Mouse (Mus musculus): ENCODE data around the gene Klf13.

The Klf13 gene

GRCm38 (mm10) chr7:63938914-63939396 is at the start of gene Klf13:
Gene Klf13 (minus strand): TSS chr7:63938915.
- peak; percentile 99 for DNase-seq (ENCODE audit: low spot score)

GRCm38 (mm10) chr7:63988391-63988790 is 49.7 kb upstream of the Klf13 start:
- DNase-seq (ENCODE audit: low spot score), result no peak

GRCm38 (mm10) chr7:63986407-63987182 is 47.9 kb upstream of the Klf13 start:
- DNase-seq (ENCODE audit: low spot score), result no peak

- DNase-seq (ENCODE audit: low spot score), result no peak
Observed at GRCm38 (mm10) chr7:63985696-63986406, 47.1 kb upstream of the Klf13 start.

- DNase-seq (ENCODE audit: low spot score), result no peak
Observed at GRCm38 (mm10) chr7:63985266-63985665, 46.6 kb upstream of the Klf13 start.

- no peak for DNase-seq (ENCODE audit: low spot score)
Observed at GRCm38 (mm10) chr7:63984329-63984728, 45.6 kb upstream of the Klf13 start.

- no peak for DNase-seq (ENCODE audit: low spot score)
Observed at GRCm38 (mm10) chr7:63977631-63978030, 38.9 kb upstream of the Klf13 start.

GRCm38 (mm10) chr7:63970986-63971385 is 32.3 kb upstream of the Klf13 start:
- DNase-seq (ENCODE audit: low spot score), result no peak

- no peak for DNase-seq (ENCODE audit: low spot score)
Observed at GRCm38 (mm10) chr7:63969941-63970340, 31.2 kb upstream of the Klf13 start.

GRCm38 (mm10) chr7:63965635-63966418 is 27.1 kb upstream of the Klf13 start:
- no peak for DNase-seq (ENCODE audit: low spot score)

- no peak for DNase-seq (ENCODE audit: low spot score)
Observed at GRCm38 (mm10) chr7:63965135-63965534, 26.4 kb upstream of the Klf13 start.

- no peak for DNase-seq (ENCODE audit: low spot score)
Observed at GRCm38 (mm10) chr7:63964121-63964520, 25.4 kb upstream of the Klf13 start.

- DNase-seq (ENCODE audit: low spot score), result no peak
Observed at GRCm38 (mm10) chr7:63963632-63964031, 24.9 kb upstream of the Klf13 start.

- DNase-seq (ENCODE audit: low spot score), result no peak
Observed at GRCm38 (mm10) chr7:63957872-63958640, 19.3 kb upstream of the Klf13 start.

GRCm38 (mm10) chr7:63956981-63957713 is 18.4 kb upstream of the Klf13 start:
- DNase-seq (ENCODE audit: low spot score), result peak; percentile 56

- no peak for DNase-seq (ENCODE audit: low spot score)
Observed at GRCm38 (mm10) chr7:63956138-63956823, 17.6 kb upstream of the Klf13 start.

GRCm38 (mm10) chr7:63955440-63955839 is 16.7 kb upstream of the Klf13 start:
- no peak for DNase-seq (ENCODE audit: low spot score)

GRCm38 (mm10) chr7:63952077-63952898 is 13.6 kb upstream of the Klf13 start:
- DNase-seq (ENCODE audit: low spot score), result no peak

- no peak for DNase-seq (ENCODE audit: low spot score)
Observed at GRCm38 (mm10) chr7:63950931-63951607, 12.4 kb upstream of the Klf13 start.
